Mouse (Mus musculus) stomach, postnatal 0 days (tissue): ENCODE measurements around the gene Spata48.

Source experiments
- CTCF ChIP-seq: IDR thresholded peaks from 2 replicates; pipeline ENCODE4 v1.5.1; 2016; ENCODE audit warnings: antibody characterized with exemption, low read depth, mild to moderate bottlenecking, moderate library complexity
- EP300 ChIP-seq: optimal IDR thresholded peaks from 2 replicates; pipeline ENCODE3; 2016; ENCODE audit warnings: antibody characterized with exemption

DNA sequence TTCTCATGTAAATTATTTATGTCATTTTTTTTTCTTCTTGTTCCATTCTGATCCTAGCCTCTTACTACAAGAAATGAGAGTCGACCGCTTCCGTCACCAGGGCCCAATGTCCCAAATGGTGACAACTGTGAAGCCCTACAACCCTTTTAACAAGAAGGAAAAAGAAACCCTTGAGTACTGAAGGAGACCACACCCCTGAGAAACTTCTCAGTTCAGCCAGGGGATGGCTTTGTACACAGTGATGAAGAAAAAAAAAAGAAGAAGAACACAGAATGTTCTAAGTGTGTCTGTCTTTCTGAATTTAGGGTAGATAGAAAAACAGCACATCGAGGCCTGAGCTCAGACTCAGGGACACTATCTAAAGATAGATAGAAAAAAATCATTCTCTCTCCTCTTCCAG is 53.0 kb downstream of the Spata48 start:
- TF ChIP-seq CTCF (no peak), EP300 (no peak)
